Mouse (Mus musculus): ENCODE results near the gene Dnajb7. TPM values are rescaled to one million over a fixed set of nuclear protein-coding genes. Genes with fewer than 3 reads are reported as not detected.
A peak's percentile ranks its signal among the peaks of the same experiment; 100 is the strongest.
"Not testable (repeated sequence)": the region's sequence is repeated elsewhere in the genome, so short reads cannot be mapped to it uniquely, and the experiment has no call there.

Gene Dnajb7
- polyA plus RNA-seq, 2 experiments, result 1.4 TPM; not detected in 1

GRCm38 (mm10) chr15:81425311-81425710, 17.2 kb upstream of the Dnajb7 start:
- DNase-seq (ENCODE audit: low spot score) (no peak), ATAC-seq (ENCODE audit: low FRiP score, low read depth) (no peak)
- H3K4me1 ChIP-seq (ENCODE audit: control insufficient read depth, insufficient read depth, low read length), result no peaks in the 10 kb centered on the region
- no peak overlapping the region for H3K9ac ChIP-seq (ENCODE audit: low read depth, low read length, severe bottlenecking)
- H3K27ac ChIP-seq (replicated peaks; ENCODE audit: low read depth, low read length), result no peak overlapping the region
- WGBS, result 95% methylated on average over 3 of the region's 3 CpGs
- H3K4me3 ChIP-seq (replicated peaks; ENCODE audit: low read length), result no peak overlapping the region
- peaks cover 14% of the 10 kb centered on the region for H3K36me3 ChIP-seq (ENCODE audit: control insufficient read depth, insufficient read depth, low read length)
- H3K4me2 ChIP-seq (replicated peaks; ENCODE audit: low read depth, low read length, severe bottlenecking), result no peak overlapping the region
- no peaks in the 10 kb centered on the region for H3K9me3 ChIP-seq (ENCODE audit: control insufficient read depth, low read length)
- H3K27me3 ChIP-seq (ENCODE audit: control insufficient read depth, insufficient read depth, low read length), result no peaks in the 10 kb centered on the region
- TF ChIP-seq POLR2A (IDR thresholded peaks at IDR 0.05; ENCODE audit: borderline replicate concordance, extremely low read depth, insufficient read depth, insufficient read length), result no peak

GRCm38 (mm10) chr15:81422156-81422681, 14.1 kb upstream of the Dnajb7 start:
- ATAC-seq (ENCODE audit: low FRiP score, low read depth), result no peak
- Histone ChIP-seq H3K27me3 (ENCODE audit: control insufficient read depth, insufficient read depth, low read length) (no peaks in the 10 kb centered on the region), H3K4me1 (ENCODE audit: control insufficient read depth, insufficient read depth, low read length) (no peaks in the 10 kb centered on the region), H3K36me3 (ENCODE audit: control insufficient read depth, insufficient read depth, low read length) (peaks cover 6% of the 10 kb centered on the region), H3K27ac (replicated peaks; ENCODE audit: low read depth, low read length) (no peak overlapping the region), H3K4me2 (replicated peaks; ENCODE audit: low read depth, low read length, severe bottlenecking) (no peak overlapping the region), H3K4me3 (replicated peaks; ENCODE audit: low read length) (no peak overlapping the region), H3K9me3 (ENCODE audit: control insufficient read depth, low read length) (no peaks in the 10 kb centered on the region), H3K9ac (ENCODE audit: low read depth, low read length, severe bottlenecking) (no peak overlapping the region)
- no peak for TF ChIP-seq POLR2A (IDR thresholded peaks at IDR 0.05; ENCODE audit: borderline replicate concordance, extremely low read depth, insufficient read depth, insufficient read length)
- WGBS, result 70% methylated on average over 7 of the region's 7 CpGs
- no peak for DNase-seq (ENCODE audit: low spot score)

- 0 out of 2 replicates have a peak overlapping the region, but pooled peaks have one; percentile 16 for H3K27ac ChIP-seq (replicated peaks; ENCODE audit: low read depth, low read length)
- peak; percentile 5 for DNase-seq (ENCODE audit: low spot score)
- H3K36me3 ChIP-seq (ENCODE audit: control insufficient read depth, insufficient read depth, low read length), result peaks cover 4% of the 10 kb centered on the region; the same call in 1 of the 2 replicates
- no peak overlapping the region for H3K4me3 ChIP-seq (replicated peaks; ENCODE audit: low read length)
- WGBS, result 30% methylated on average over 1 of the region's 1 CpGs
- no peak overlapping the region for H3K4me2 ChIP-seq (replicated peaks; ENCODE audit: low read depth, low read length, severe bottlenecking)
- TF ChIP-seq POLR2A (IDR thresholded peaks at IDR 0.05; ENCODE audit: borderline replicate concordance, extremely low read depth, insufficient read depth, insufficient read length), result no peak
- no peak overlapping the region for H3K9ac ChIP-seq (ENCODE audit: low read depth, low read length, severe bottlenecking)
- H3K4me1 ChIP-seq (ENCODE audit: control insufficient read depth, insufficient read depth, low read length), result no peaks in the 10 kb centered on the region
- no peaks in the 10 kb centered on the region for H3K9me3 ChIP-seq (ENCODE audit: control insufficient read depth, low read length)
- no peak for ATAC-seq (ENCODE audit: low FRiP score, low read depth)
- no peaks in the 10 kb centered on the region for H3K27me3 ChIP-seq (ENCODE audit: control insufficient read depth, insufficient read depth, low read length)
Measured at GRCm38 (mm10) chr15:81421454-81421853, 13.4 kb upstream of the Dnajb7 start.

- H3K27me3 ChIP-seq (ENCODE audit: control insufficient read depth, insufficient read depth, low read length), result no peaks in the 10 kb centered on the region
- no peak overlapping the region for H3K27ac ChIP-seq (replicated peaks; ENCODE audit: low read depth, low read length)
- H3K9ac ChIP-seq (ENCODE audit: low read depth, low read length, severe bottlenecking), result no peak overlapping the region
- WGBS, result 87% methylated on average over 4 of the region's 4 CpGs
- H3K4me1 ChIP-seq (ENCODE audit: control insufficient read depth, insufficient read depth, low read length), result no peaks in the 10 kb centered on the region
- no peak overlapping the region for H3K4me2 ChIP-seq (replicated peaks; ENCODE audit: low read depth, low read length, severe bottlenecking)
- H3K9me3 ChIP-seq (ENCODE audit: control insufficient read depth, low read length), result no peaks in the 10 kb centered on the region
- ATAC-seq (ENCODE audit: low FRiP score, low read depth), result no peak
- peaks cover 4% of the 10 kb centered on the region; the same call in 1 of the 2 replicates for H3K36me3 ChIP-seq (ENCODE audit: control insufficient read depth, insufficient read depth, low read length)
- TF ChIP-seq POLR2A (IDR thresholded peaks at IDR 0.05; ENCODE audit: borderline replicate concordance, extremely low read depth, insufficient read depth, insufficient read length), result no peak
- no peak for DNase-seq (ENCODE audit: low spot score)
- no peak overlapping the region for H3K4me3 ChIP-seq (replicated peaks; ENCODE audit: low read length)
Measured at GRCm38 (mm10) chr15:81418065-81418464, 10.0 kb upstream of the Dnajb7 start.

GRCm38 (mm10) chr15:81416763-81417310, 8.7 kb upstream of the Dnajb7 start:
- WGBS, result 6% methylated on average over 22 of the region's 22 CpGs
- not testable (repeated sequence) for H3K9me3 ChIP-seq (ENCODE audit: control insufficient read depth, low read length); H3K36me3 ChIP-seq (ENCODE audit: control insufficient read depth, insufficient read depth, low read length); H3K4me1 ChIP-seq (ENCODE audit: control insufficient read depth, insufficient read depth, low read length); H3K27ac ChIP-seq (replicated peaks; ENCODE audit: low read depth, low read length); H3K27me3 ChIP-seq (ENCODE audit: control insufficient read depth, insufficient read depth, low read length)
- H3K4me2 ChIP-seq (replicated peaks; ENCODE audit: low read depth, low read length, severe bottlenecking), result peak overlapping the region; percentile 43
- H3K4me3 ChIP-seq (replicated peaks; ENCODE audit: low read length), result peak overlapping the region; percentile 19
- ATAC-seq (ENCODE audit: low FRiP score, low read depth), result peak; percentile 81
- H3K9ac ChIP-seq (ENCODE audit: low read depth, low read length, severe bottlenecking), result peak overlapping the region; percentile 52; the same call in 1 of the 2 replicates
- peak; percentile 65 for DNase-seq (ENCODE audit: low spot score)
